Mouse (Mus musculus) urinary bladder, adult 18-20 months (tissue): ENCODE data around the gene Ube2o.
A peak's percentile ranks its signal among the peaks of the same experiment; 100 is the strongest.

Experiments used
- DNase-seq, 2 experiments: peaks; one replicate each; pipeline ENCODE4 v3.0.0; 2022; ENCODE audit warnings: low spot score in 2 of 2, mixed read lengths in 2 of 2

The Ube2o gene

GRCm38 (mm10) chr11:116580711-116581375, 404 bp downstream of the Ube2o start:
- peak in 1 of 2 experiments; percentile 71 for DNase-seq

GRCm38 (mm10) chr11:116580031-116580652, 1.1 kb downstream of the Ube2o start:
- DNase-seq, result no peak

- DNase-seq, result no peak
These were observed 2.0 kb downstream of the Ube2o start for GRCm38 (mm10) chr11:116579280-116579679.

- no peak for DNase-seq
These were observed 5.9 kb downstream of the Ube2o start for GRCm38 (mm10) chr11:116575396-116575795.

- no peak for DNase-seq
These were observed 6.3 kb downstream of the Ube2o start for GRCm38 (mm10) chr11:116574982-116575381.

- DNase-seq, result no peak
These were observed 6.8 kb downstream of the Ube2o start for GRCm38 (mm10) chr11:116574486-116574885.

GRCm38 (mm10) chr11:116572756-116573543, 8.3 kb downstream of the Ube2o start:
- DNase-seq, result no peak

- no peak for DNase-seq
These were observed 9.2 kb downstream of the Ube2o start for GRCm38 (mm10) chr11:116571767-116572679.

- DNase-seq, result no peak
These were observed 10.4 kb downstream of the Ube2o start for GRCm38 (mm10) chr11:116570821-116571220.

- no peak for DNase-seq
These were observed 13.7 kb downstream of the Ube2o start for GRCm38 (mm10) chr11:116567531-116567930.

- DNase-seq, result no peak
These were observed 15.8 kb downstream of the Ube2o start for GRCm38 (mm10) chr11:116565283-116566041.

- DNase-seq, result no peak
These were observed 24.9 kb downstream of the Ube2o start for GRCm38 (mm10) chr11:116556308-116556707.

GRCm38 (mm10) chr11:116555572-116555971, 25.7 kb downstream of the Ube2o start:
- DNase-seq, result no peak

- DNase-seq, result no peak
These were observed 26.9 kb downstream of the Ube2o start for GRCm38 (mm10) chr11:116554171-116554878.

- no peak for DNase-seq
These were observed 29.1 kb downstream of the Ube2o start for GRCm38 (mm10) chr11:116552194-116552593.

GRCm38 (mm10) chr11:116550748-116551147, 30.5 kb downstream of the Ube2o start:
- no peak for DNase-seq

GRCm38 (mm10) chr11:116549273-116550038, 31.8 kb downstream of the Ube2o start:
- no peak for DNase-seq

GRCm38 (mm10) chr11:116548780-116549179, 32.5 kb downstream of the Ube2o start:
- no peak for DNase-seq

- DNase-seq, result no peak
These were observed 33.8 kb downstream of the Ube2o start for GRCm38 (mm10) chr11:116547296-116548060.
